Mouse (Mus musculus): ENCODE measurements around the gene Man1c1. TPM values are rescaled to one million over a fixed set of nuclear protein-coding genes. Genes with fewer than 3 reads are reported as not detected.

The Man1c1 gene
- polyA plus RNA-seq, 1 experiment from 2014 or later = 1.9 TPM

- Histone ChIP-seq H3K27me3 (ENCODE audit: control insufficient read depth, insufficient read depth, low read length) (no peaks in the 10 kb centered on the region), H3K9me3 (replicated peaks; ENCODE audit: control insufficient read depth, low read length) (no peaks in the 10 kb centered on the region), H3K36me3 (replicated peaks; ENCODE audit: control insufficient read depth, insufficient read depth, low read depth, low read length) (no peaks in the 10 kb centered on the region), H3K4me2 (ENCODE audit: low read depth, low read length) (no peak overlapping the region), H3K4me1 (ENCODE audit: control insufficient read depth, insufficient read depth, low read length) (no peaks in the 10 kb centered on the region), H3K4me3 (ENCODE audit: low read depth, low read length) (no peak overlapping the region), H3K9ac (replicated peaks; ENCODE audit: low read length) (no peak overlapping the region; the same call in 1 of the 2 replicates), H3K27ac (replicated peaks; ENCODE audit: low read depth, low read length) (no peak overlapping the region)
- DNase-seq (ENCODE audit: low spot score) = no peak
- 81% methylated on average over 3 of the region's 3 CpGs for WGBS
- ATAC-seq (replicated peaks; ENCODE audit: insufficient number of reproducible peaks, low FRiP score, low TSS enrichment, low read depth) = no peak
Measured at GRCm38 (mm10) chr4:134720371-134720770, 16.3 kb upstream of the Man1c1 start.

GRCm38 (mm10) chr4:134719489-134719888, 15.4 kb upstream of the Man1c1 start:
- Histone ChIP-seq H3K27ac (replicated peaks; ENCODE audit: low read depth, low read length) (no peak overlapping the region), H3K9me3 (replicated peaks; ENCODE audit: control insufficient read depth, low read length) (no peaks in the 10 kb centered on the region), H3K4me1 (ENCODE audit: control insufficient read depth, insufficient read depth, low read length) (no peaks in the 10 kb centered on the region), H3K9ac (replicated peaks; ENCODE audit: low read length) (no peak overlapping the region), H3K27me3 (ENCODE audit: control insufficient read depth, insufficient read depth, low read length) (no peaks in the 10 kb centered on the region), H3K4me2 (ENCODE audit: low read depth, low read length) (no peak overlapping the region), H3K4me3 (ENCODE audit: low read depth, low read length) (no peak overlapping the region), H3K36me3 (replicated peaks; ENCODE audit: control insufficient read depth, insufficient read depth, low read depth, low read length) (no peaks in the 10 kb centered on the region)
- no peak for ATAC-seq (replicated peaks; ENCODE audit: insufficient number of reproducible peaks, low FRiP score, low TSS enrichment, low read depth)
- DNase-seq (ENCODE audit: low spot score) = no peak
- WGBS = 71% methylated on average over 8 of the region's 8 CpGs

- no peak overlapping the region for H3K27ac ChIP-seq (replicated peaks; ENCODE audit: low read depth, low read length)
- no peaks in the 10 kb centered on the region for H3K27me3 ChIP-seq (ENCODE audit: control insufficient read depth, insufficient read depth, low read length)
- no peak overlapping the region for H3K4me3 ChIP-seq (ENCODE audit: low read depth, low read length)
- 7% methylated on average over 8 of the region's 8 CpGs for WGBS
- no peaks in the 10 kb centered on the region for H3K36me3 ChIP-seq (replicated peaks; ENCODE audit: control insufficient read depth, insufficient read depth, low read depth, low read length)
- DNase-seq (ENCODE audit: low spot score) (peak; percentile 88), ATAC-seq (replicated peaks; ENCODE audit: insufficient number of reproducible peaks, low FRiP score, low TSS enrichment, low read depth) (peak; percentile 73; the same call in 1 of the 2 replicates)
- 0 out of 2 replicates have a peak overlapping the region, but pooled peaks have one; percentile 1 for H3K9ac ChIP-seq (replicated peaks; ENCODE audit: low read length)
- no peak overlapping the region for H3K4me2 ChIP-seq (ENCODE audit: low read depth, low read length)
- no peaks in the 10 kb centered on the region for H3K9me3 ChIP-seq (replicated peaks; ENCODE audit: control insufficient read depth, low read length)
- no peaks in the 10 kb centered on the region; the same call in 1 of the 2 replicates for H3K4me1 ChIP-seq (ENCODE audit: control insufficient read depth, insufficient read depth, low read length)
Measured at GRCm38 (mm10) chr4:134713937-134714336, 9.8 kb upstream of the Man1c1 start.

GRCm38 (mm10) chr4:134705311-134705710, 1.2 kb upstream of the Man1c1 start:
- Histone ChIP-seq H3K27me3 (ENCODE audit: control insufficient read depth, insufficient read depth, low read length) (peaks cover 17% of the 10 kb centered on the region), H3K4me2 (ENCODE audit: low read depth, low read length) (no peak overlapping the region), H3K4me3 (ENCODE audit: low read depth, low read length) (no peak overlapping the region)

GRCm38 (mm10) chr4:134704590-134704989, 500 bp upstream of the Man1c1 start:
- H3K27me3 ChIP-seq (ENCODE audit: control insufficient read depth, insufficient read depth, low read length) = peaks cover 17% of the 10 kb centered on the region
- ATAC-seq (replicated peaks; ENCODE audit: insufficient number of reproducible peaks, low FRiP score, low TSS enrichment, low read depth) = no peak; the same call in 1 of the 2 replicates
- WGBS = 1% methylated on average over 21 of the region's 21 CpGs

More at GRCm38 (mm10) chr4:134705311-134705710, 1.2 kb upstream of the Man1c1 start:
- no peaks in the 10 kb centered on the region for H3K9me3 ChIP-seq (replicated peaks; ENCODE audit: control insufficient read depth, low read length)
- H3K4me1 ChIP-seq (ENCODE audit: control insufficient read depth, insufficient read depth, low read length) = peaks cover 2% of the 10 kb centered on the region
- no peaks in the 10 kb centered on the region for H3K36me3 ChIP-seq (replicated peaks; ENCODE audit: control insufficient read depth, insufficient read depth, low read depth, low read length)
- no peak overlapping the region for H3K27ac ChIP-seq (replicated peaks; ENCODE audit: low read depth, low read length)
- 61% methylated on average over 5 of the region's 5 CpGs for WGBS
- no peak overlapping the region; the same call in 1 of the 2 replicates for H3K9ac ChIP-seq (replicated peaks; ENCODE audit: low read length)
- ATAC-seq (replicated peaks; ENCODE audit: insufficient number of reproducible peaks, low FRiP score, low TSS enrichment, low read depth) (no peak), DNase-seq (ENCODE audit: low spot score) (no peak)

GRCm38 (mm10) chr4:134702981-134703834, 882 bp downstream of the Man1c1 start:
- H3K4me2 ChIP-seq (ENCODE audit: low read depth, low read length) = peak overlapping the region; percentile 99
- ATAC-seq (replicated peaks; ENCODE audit: insufficient number of reproducible peaks, low FRiP score, low TSS enrichment, low read depth) (peak; percentile 9; the same call in 1 of the 2 replicates), DNase-seq (ENCODE audit: low spot score) (peak; percentile 34)
- WGBS = under 1% methylated on average over 80 of the region's 90 CpGs
- H3K4me3 ChIP-seq (ENCODE audit: low read depth, low read length) = peak overlapping the region; percentile 58
- H3K36me3 ChIP-seq (replicated peaks; ENCODE audit: control insufficient read depth, insufficient read depth, low read depth, low read length) = no peaks in the 10 kb centered on the region
- no peaks in the 10 kb centered on the region for H3K9me3 ChIP-seq (replicated peaks; ENCODE audit: control insufficient read depth, low read length)
- H3K4me1 ChIP-seq (ENCODE audit: control insufficient read depth, insufficient read depth, low read length) = peaks cover 2% of the 10 kb centered on the region
- H3K9ac ChIP-seq (replicated peaks; ENCODE audit: low read length) = peak overlapping the region; percentile 59
- no peak overlapping the region for H3K27ac ChIP-seq (replicated peaks; ENCODE audit: low read depth, low read length)
- peaks cover 17% of the 10 kb centered on the region for H3K27me3 ChIP-seq (ENCODE audit: control insufficient read depth, insufficient read depth, low read length)

More at GRCm38 (mm10) chr4:134704590-134704989, 500 bp upstream of the Man1c1 start:
- H3K9ac ChIP-seq (replicated peaks; ENCODE audit: low read length) = peak overlapping the region; percentile 50
- no peak for DNase-seq (ENCODE audit: low spot score)
- peak overlapping the region; percentile 58 for H3K4me3 ChIP-seq (ENCODE audit: low read depth, low read length)
- H3K27ac ChIP-seq (replicated peaks; ENCODE audit: low read depth, low read length) = no peak overlapping the region
- H3K4me1 ChIP-seq (ENCODE audit: control insufficient read depth, insufficient read depth, low read length) = peaks cover 2% of the 10 kb centered on the region
- H3K9me3 ChIP-seq (replicated peaks; ENCODE audit: control insufficient read depth, low read length) = no peaks in the 10 kb centered on the region
- H3K4me2 ChIP-seq (ENCODE audit: low read depth, low read length) = peak overlapping the region; percentile 99
- H3K36me3 ChIP-seq (replicated peaks; ENCODE audit: control insufficient read depth, insufficient read depth, low read depth, low read length) = no peaks in the 10 kb centered on the region

- H3K9ac ChIP-seq (replicated peaks; ENCODE audit: low read length) = no peak overlapping the region; the same call in 1 of the 2 replicates
- ATAC-seq (replicated peaks; ENCODE audit: insufficient number of reproducible peaks, low FRiP score, low TSS enrichment, low read depth) (no peak), DNase-seq (ENCODE audit: low spot score) (peak; percentile 83)
- H3K4me1 ChIP-seq (ENCODE audit: control insufficient read depth, insufficient read depth, low read length) = peaks cover 2% of the 10 kb centered on the region
- H3K9me3 ChIP-seq (replicated peaks; ENCODE audit: control insufficient read depth, low read length) = no peaks in the 10 kb centered on the region
- 36% methylated on average over 6 of the region's 6 CpGs for WGBS
- H3K36me3 ChIP-seq (replicated peaks; ENCODE audit: control insufficient read depth, insufficient read depth, low read depth, low read length) = no peaks in the 10 kb centered on the region
- peak overlapping the region; percentile 16; the same call in 1 of the 2 replicates for H3K4me2 ChIP-seq (ENCODE audit: low read depth, low read length)
- no peak overlapping the region for H3K27ac ChIP-seq (replicated peaks; ENCODE audit: low read depth, low read length)
- H3K27me3 ChIP-seq (ENCODE audit: control insufficient read depth, insufficient read depth, low read length) = peaks cover 17% of the 10 kb centered on the region
- no peak overlapping the region for H3K4me3 ChIP-seq (ENCODE audit: low read depth, low read length)
Measured at GRCm38 (mm10) chr4:134701934-134702333, 2.2 kb downstream of the Man1c1 start.

- H3K4me1 ChIP-seq (ENCODE audit: control insufficient read depth, insufficient read depth, low read length) = peaks cover 2% of the 10 kb centered on the region
- no peak overlapping the region for H3K4me2 ChIP-seq (ENCODE audit: low read depth, low read length)
- 96% methylated on average over 2 of the region's 2 CpGs for WGBS
- no peak overlapping the region for H3K27ac ChIP-seq (replicated peaks; ENCODE audit: low read depth, low read length)
- no peak for DNase-seq (ENCODE audit: low spot score)
- no peak overlapping the region for H3K4me3 ChIP-seq (ENCODE audit: low read depth, low read length)
- peaks cover 17% of the 10 kb centered on the region for H3K27me3 ChIP-seq (ENCODE audit: control insufficient read depth, insufficient read depth, low read length)
- H3K36me3 ChIP-seq (replicated peaks; ENCODE audit: control insufficient read depth, insufficient read depth, low read depth, low read length) = no peaks in the 10 kb centered on the region
- ATAC-seq (replicated peaks; ENCODE audit: insufficient number of reproducible peaks, low FRiP score, low TSS enrichment, low read depth) = no peak
- no peak overlapping the region for H3K9ac ChIP-seq (replicated peaks; ENCODE audit: low read length)
- no peaks in the 10 kb centered on the region for H3K9me3 ChIP-seq (replicated peaks; ENCODE audit: control insufficient read depth, low read length)
Measured at GRCm38 (mm10) chr4:134700911-134701310, 3.2 kb downstream of the Man1c1 start.

Data from embryonic facial prominence, embryonic 11.5 days (tissue).